Mouse (Mus musculus): ENCODE results near the gene Siva1. TPM values are rescaled to one million over a fixed set of nuclear protein-coding genes. Genes with fewer than 3 reads are reported as not detected.

Gene Siva1
- polyA plus RNA-seq, 1 experiment from 2014 or later: 222 TPM

DNA sequence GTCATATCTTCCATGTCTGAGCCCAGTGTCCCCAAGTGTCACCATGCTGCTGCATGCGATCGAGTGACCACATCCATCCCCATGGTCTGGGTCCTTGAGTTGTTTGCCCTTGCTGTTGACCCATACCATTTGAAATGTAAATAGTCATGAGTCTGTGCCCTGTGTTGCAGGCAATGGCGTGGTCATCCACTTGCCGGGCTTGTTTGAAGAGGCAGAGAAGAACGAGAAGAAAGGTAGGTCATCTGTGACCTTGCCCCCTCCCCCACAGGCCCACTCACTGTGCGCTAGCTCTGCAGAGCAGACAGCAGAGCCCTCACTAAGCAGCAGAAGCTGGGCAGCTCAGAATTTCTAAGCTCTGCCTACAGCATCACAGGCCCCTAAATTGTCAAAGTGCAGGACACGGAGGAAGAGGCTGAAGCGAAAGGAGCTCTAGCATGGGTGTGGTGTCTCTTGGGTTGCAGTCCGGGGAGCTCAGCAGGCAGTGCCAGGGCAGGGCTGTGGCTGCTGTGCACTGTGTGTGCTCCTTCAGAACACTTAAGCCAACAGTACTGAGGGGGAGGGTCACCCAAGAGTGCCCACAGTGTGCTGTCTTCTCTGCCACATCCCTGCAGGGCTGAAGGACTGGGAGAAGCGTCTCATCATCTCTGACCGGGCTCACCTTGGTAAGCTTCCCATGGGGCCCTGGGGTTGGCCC lies 12.2 kb upstream of the Siva1 start:
- no peaks in the 10 kb centered on the region for H3K27me3 ChIP-seq (ENCODE audit: control insufficient read depth, insufficient read depth, low read length)
- H3K4me2 ChIP-seq (ENCODE audit: low read depth, low read length): no peak overlapping the region
- no peak overlapping the region for H3K27ac ChIP-seq (replicated peaks; ENCODE audit: low read depth, low read length)
- ATAC-seq (replicated peaks; ENCODE audit: insufficient number of reproducible peaks, low FRiP score, low TSS enrichment, low read depth): no peak
- H3K36me3 ChIP-seq (replicated peaks; ENCODE audit: control insufficient read depth, insufficient read depth, low read depth, low read length): no peaks in the 10 kb centered on the region
- no peaks in the 10 kb centered on the region for H3K9me3 ChIP-seq (replicated peaks; ENCODE audit: control insufficient read depth, low read length)
- H3K4me3 ChIP-seq (ENCODE audit: low read depth, low read length): no peak overlapping the region
- DNase-seq (ENCODE audit: low spot score): no peak
- H3K4me1 ChIP-seq (ENCODE audit: control insufficient read depth, insufficient read depth, low read length): peaks cover 3% of the 10 kb centered on the region
- H3K9ac ChIP-seq (replicated peaks; ENCODE audit: low read length): no peak overlapping the region
- WGBS: 77% methylated on average over 11 of the region's 11 CpGs

DNA sequence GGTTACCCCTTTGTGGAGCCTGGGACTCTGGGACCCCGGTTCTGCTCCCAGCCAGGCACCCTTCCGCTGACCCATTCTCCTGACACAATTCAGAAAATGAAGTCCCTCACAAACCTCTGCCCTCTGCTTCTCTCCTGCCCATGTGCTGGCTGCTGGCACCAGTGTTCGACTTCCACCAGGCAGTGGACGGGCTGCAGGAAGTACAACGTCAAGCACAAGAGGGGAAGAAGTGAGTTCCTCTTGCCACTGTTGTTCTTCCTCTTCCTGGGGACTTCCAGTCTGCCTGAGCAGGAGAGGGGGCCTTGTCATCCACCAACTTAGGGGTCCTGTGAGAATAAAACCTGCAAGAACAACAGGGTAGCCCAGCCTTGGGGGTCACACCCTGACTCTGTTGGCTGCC lies 11.6 kb upstream of the Siva1 start:
- H3K27ac ChIP-seq (replicated peaks; ENCODE audit: low read depth, low read length): no peak overlapping the region
- DNase-seq (ENCODE audit: low spot score): no peak
- no peaks in the 10 kb centered on the region for H3K36me3 ChIP-seq (replicated peaks; ENCODE audit: control insufficient read depth, insufficient read depth, low read depth, low read length)
- H3K27me3 ChIP-seq (ENCODE audit: control insufficient read depth, insufficient read depth, low read length): no peaks in the 10 kb centered on the region
- H3K9me3 ChIP-seq (replicated peaks; ENCODE audit: control insufficient read depth, low read length): no peaks in the 10 kb centered on the region
- no peak overlapping the region for H3K4me3 ChIP-seq (ENCODE audit: low read depth, low read length)
- WGBS: 76% methylated on average over 5 of the region's 5 CpGs
- H3K4me1 ChIP-seq (ENCODE audit: control insufficient read depth, insufficient read depth, low read length): peaks cover 3% of the 10 kb centered on the region
- no peak overlapping the region for H3K4me2 ChIP-seq (ENCODE audit: low read depth, low read length)
- H3K9ac ChIP-seq (replicated peaks; ENCODE audit: low read length): no peak overlapping the region
- no peak for ATAC-seq (replicated peaks; ENCODE audit: insufficient number of reproducible peaks, low FRiP score, low TSS enrichment, low read depth)

DNA sequence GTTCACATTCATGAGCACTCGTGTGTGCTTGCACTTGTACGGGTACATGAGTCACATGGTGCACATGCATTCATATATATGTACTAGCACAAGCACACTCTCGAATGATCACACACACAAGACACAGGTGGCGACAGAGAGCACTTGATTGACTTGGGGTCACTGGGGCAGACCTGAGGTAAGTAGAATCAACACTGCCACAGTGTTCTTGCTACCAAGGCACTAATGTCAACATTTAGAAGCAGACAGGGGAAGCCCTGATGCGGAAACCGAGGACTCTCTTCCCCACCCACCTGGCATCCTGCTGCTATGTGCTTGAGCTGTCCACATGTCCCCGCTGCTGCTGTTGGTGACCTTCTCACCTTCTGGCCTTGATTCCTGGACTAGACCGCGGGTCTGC lies 10.8 kb upstream of the Siva1 start:
- Histone ChIP-seq H3K4me1 (ENCODE audit: control insufficient read depth, insufficient read depth, low read length) (peaks cover 3% of the 10 kb centered on the region), H3K4me2 (ENCODE audit: low read depth, low read length) (no peak overlapping the region), H3K9me3 (replicated peaks; ENCODE audit: control insufficient read depth, low read length) (no peaks in the 10 kb centered on the region), H3K36me3 (replicated peaks; ENCODE audit: control insufficient read depth, insufficient read depth, low read depth, low read length) (no peaks in the 10 kb centered on the region), H3K9ac (replicated peaks; ENCODE audit: low read length) (no peak overlapping the region), H3K27ac (replicated peaks; ENCODE audit: low read depth, low read length) (no peak overlapping the region), H3K27me3 (ENCODE audit: control insufficient read depth, insufficient read depth, low read length) (no peaks in the 10 kb centered on the region), H3K4me3 (ENCODE audit: low read depth, low read length) (no peak overlapping the region)
- WGBS: 63% methylated on average over 9 of the region's 9 CpGs
- DNase-seq (ENCODE audit: low spot score) (no peak), ATAC-seq (replicated peaks; ENCODE audit: insufficient number of reproducible peaks, low FRiP score, low TSS enrichment, low read depth) (no peak)

DNA sequence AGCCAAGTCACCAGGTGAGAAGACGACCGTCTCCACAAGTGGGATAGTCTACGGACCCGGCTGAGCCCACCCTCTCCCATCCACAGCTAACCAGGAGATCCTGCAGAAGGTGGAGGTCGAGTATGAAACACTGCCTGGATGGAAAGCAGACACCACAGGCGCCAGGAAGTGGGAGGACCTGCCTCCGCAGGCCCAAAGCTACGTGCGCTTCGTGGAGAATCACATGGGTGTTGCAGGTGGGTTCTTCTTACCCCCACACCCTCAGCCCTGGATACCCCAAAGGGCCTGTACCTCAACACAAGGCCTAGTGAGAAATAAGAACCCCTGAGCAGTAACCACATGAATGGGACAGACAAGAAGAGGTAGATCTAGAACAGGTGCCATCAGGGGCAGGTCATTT lies 5.0 kb upstream of the Siva1 start:
- DNase-seq (ENCODE audit: low spot score): no peak
- no peaks in the 10 kb centered on the region for H3K4me1 ChIP-seq (ENCODE audit: control insufficient read depth, insufficient read depth, low read length)
- H3K9ac ChIP-seq (replicated peaks; ENCODE audit: low read length): no peak overlapping the region
- H3K4me2 ChIP-seq (ENCODE audit: low read depth, low read length): no peak overlapping the region
- no peaks in the 10 kb centered on the region for H3K36me3 ChIP-seq (replicated peaks; ENCODE audit: control insufficient read depth, insufficient read depth, low read depth, low read length)
- H3K9me3 ChIP-seq (replicated peaks; ENCODE audit: control insufficient read depth, low read length): no peaks in the 10 kb centered on the region
- no peaks in the 10 kb centered on the region for H3K27me3 ChIP-seq (ENCODE audit: control insufficient read depth, insufficient read depth, low read length)
- 87% methylated on average over 10 of the region's 10 CpGs for WGBS
- no peak for ATAC-seq (replicated peaks; ENCODE audit: insufficient number of reproducible peaks, low FRiP score, low TSS enrichment, low read depth)
- H3K27ac ChIP-seq (replicated peaks; ENCODE audit: low read depth, low read length): no peak overlapping the region
- H3K4me3 ChIP-seq (ENCODE audit: low read depth, low read length): no peak overlapping the region

DNA sequence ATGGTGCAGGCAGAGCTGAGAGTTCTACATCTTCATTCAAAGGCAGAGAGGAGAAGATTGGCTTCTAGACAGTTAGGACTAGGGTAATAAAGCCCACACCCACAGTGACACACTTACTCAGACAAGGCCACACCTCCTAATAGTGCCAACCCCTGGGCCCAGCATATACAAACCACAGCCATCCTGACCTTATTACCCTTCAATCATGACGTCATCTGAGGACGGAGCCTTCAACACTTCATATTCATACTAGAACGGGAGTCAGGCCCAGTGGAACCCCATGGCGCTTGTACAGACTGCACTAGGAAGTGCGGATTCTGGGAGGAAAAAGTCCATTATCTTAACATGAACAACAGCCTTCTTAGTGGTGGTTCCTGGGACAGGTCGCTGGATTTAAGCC lies 1.4 kb upstream of the Siva1 start:
- Histone ChIP-seq H3K9me3 (replicated peaks; ENCODE audit: control insufficient read depth, low read length) (no peaks in the 10 kb centered on the region), H3K36me3 (replicated peaks; ENCODE audit: control insufficient read depth, insufficient read depth, low read depth, low read length) (peaks cover 3% of the 10 kb centered on the region; the same call in 1 of the 2 replicates), H3K27me3 (ENCODE audit: control insufficient read depth, insufficient read depth, low read length) (no peaks in the 10 kb centered on the region), H3K4me1 (ENCODE audit: control insufficient read depth, insufficient read depth, low read length) (peaks cover 3% of the 10 kb centered on the region; the same call in 1 of the 2 replicates), H3K4me2 (ENCODE audit: low read depth, low read length) (no peak overlapping the region), H3K27ac (replicated peaks; ENCODE audit: low read depth, low read length) (no peak overlapping the region), H3K4me3 (ENCODE audit: low read depth, low read length) (no peak overlapping the region), H3K9ac (replicated peaks; ENCODE audit: low read length) (no peak overlapping the region)
- no peak for DNase-seq (ENCODE audit: low spot score)
- 90% methylated on average over 6 of the region's 6 CpGs for WGBS
- ATAC-seq (replicated peaks; ENCODE audit: insufficient number of reproducible peaks, low FRiP score, low TSS enrichment, low read depth): no peak

DNA sequence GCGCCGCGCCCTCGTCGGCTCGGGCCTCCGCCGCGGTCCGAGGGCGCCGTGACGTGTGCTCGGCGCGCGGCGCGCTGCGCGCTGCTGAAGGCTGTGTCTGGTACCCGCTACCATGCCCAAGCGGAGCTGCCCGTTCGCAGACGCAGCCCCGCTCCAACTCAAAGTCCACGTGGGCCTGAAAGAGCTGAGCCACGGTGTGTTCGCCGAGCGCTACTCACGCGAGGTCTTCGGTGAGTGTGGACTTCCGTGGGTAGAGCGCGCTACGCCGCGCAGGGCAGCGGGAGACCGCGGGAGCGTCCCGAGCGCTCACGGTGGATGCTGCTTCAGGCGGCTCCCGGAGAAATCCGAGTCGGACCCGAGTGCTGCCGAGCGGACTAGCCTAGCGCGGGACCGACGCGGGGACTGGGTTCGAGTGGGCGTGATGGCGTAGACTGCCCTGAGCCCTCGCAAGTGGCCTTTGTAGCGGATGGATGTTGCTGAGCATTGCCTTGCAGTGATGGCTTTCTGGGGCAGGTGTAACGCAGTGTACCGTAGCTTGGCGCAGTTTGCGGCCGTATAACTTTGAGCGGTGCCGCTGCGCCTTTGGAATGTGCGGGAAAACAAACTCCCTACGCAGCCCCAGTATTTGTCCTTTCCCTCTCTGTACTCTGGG lies 502 bp downstream of the Siva1 start:
- Histone ChIP-seq H3K27ac (replicated peaks; ENCODE audit: low read depth, low read length) (peak overlapping the region; percentile 72), H3K4me2 (ENCODE audit: low read depth, low read length) (peak overlapping the region; percentile 81), H3K9ac (replicated peaks; ENCODE audit: low read length) (peak overlapping the region; percentile 77), H3K36me3 (replicated peaks; ENCODE audit: control insufficient read depth, insufficient read depth, low read depth, low read length) (peaks cover 5% of the 10 kb centered on the region; the same call in 1 of the 2 replicates), H3K9me3 (replicated peaks; ENCODE audit: control insufficient read depth, low read length) (no peaks in the 10 kb centered on the region), H3K4me1 (ENCODE audit: control insufficient read depth, insufficient read depth, low read length) (peaks cover 3% of the 10 kb centered on the region; the same call in 1 of the 2 replicates), H3K27me3 (ENCODE audit: control insufficient read depth, insufficient read depth, low read length) (no peaks in the 10 kb centered on the region), H3K4me3 (ENCODE audit: low read depth, low read length) (peak overlapping the region; percentile 70)
- no peak; the same call in 1 of the 2 replicates for ATAC-seq (replicated peaks; ENCODE audit: insufficient number of reproducible peaks, low FRiP score, low TSS enrichment, low read depth)
- under 1% methylated on average over 75 of the region's 75 CpGs for WGBS
- peak; percentile 61 for DNase-seq (ENCODE audit: low spot score)

DNA sequence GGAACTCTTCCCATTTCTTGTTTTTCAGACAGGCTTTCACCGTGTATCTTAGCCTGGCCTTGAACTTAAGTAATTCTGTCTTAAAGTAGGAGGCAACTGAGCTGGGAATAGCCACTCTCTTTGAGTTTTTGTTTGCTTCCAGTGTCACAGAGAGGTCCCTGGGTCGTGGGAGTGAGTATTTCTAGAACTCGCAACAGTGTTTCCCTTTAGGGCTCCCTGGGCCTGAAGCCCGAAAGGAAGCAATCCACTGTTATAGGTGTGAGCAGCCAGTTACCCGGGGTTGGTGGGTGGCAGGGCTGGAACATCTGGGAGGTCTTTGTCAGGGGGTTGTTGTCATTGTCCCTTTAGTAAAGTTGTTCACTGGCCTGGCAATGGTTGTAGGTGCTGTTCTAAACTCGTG lies 1.7 kb downstream of the Siva1 start:
- H3K36me3 ChIP-seq (replicated peaks; ENCODE audit: control insufficient read depth, insufficient read depth, low read depth, low read length): peaks cover 5% of the 10 kb centered on the region; the same call in 1 of the 2 replicates
- DNase-seq (ENCODE audit: low spot score) (no peak), ATAC-seq (replicated peaks; ENCODE audit: insufficient number of reproducible peaks, low FRiP score, low TSS enrichment, low read depth) (no peak)
- H3K9me3 ChIP-seq (replicated peaks; ENCODE audit: control insufficient read depth, low read length): no peaks in the 10 kb centered on the region
- no peak overlapping the region for H3K27ac ChIP-seq (replicated peaks; ENCODE audit: low read depth, low read length)
- peak overlapping the region; percentile 70 for H3K4me3 ChIP-seq (ENCODE audit: low read depth, low read length)
- peak overlapping the region; percentile 81 for H3K4me2 ChIP-seq (ENCODE audit: low read depth, low read length)
- peak overlapping the region; percentile 77 for H3K9ac ChIP-seq (replicated peaks; ENCODE audit: low read length)
- 62% methylated on average over 6 of the region's 6 CpGs for WGBS
- peaks cover 3% of the 10 kb centered on the region; the same call in 1 of the 2 replicates for H3K4me1 ChIP-seq (ENCODE audit: control insufficient read depth, insufficient read depth, low read length)
- no peaks in the 10 kb centered on the region for H3K27me3 ChIP-seq (ENCODE audit: control insufficient read depth, insufficient read depth, low read length)

DNA sequence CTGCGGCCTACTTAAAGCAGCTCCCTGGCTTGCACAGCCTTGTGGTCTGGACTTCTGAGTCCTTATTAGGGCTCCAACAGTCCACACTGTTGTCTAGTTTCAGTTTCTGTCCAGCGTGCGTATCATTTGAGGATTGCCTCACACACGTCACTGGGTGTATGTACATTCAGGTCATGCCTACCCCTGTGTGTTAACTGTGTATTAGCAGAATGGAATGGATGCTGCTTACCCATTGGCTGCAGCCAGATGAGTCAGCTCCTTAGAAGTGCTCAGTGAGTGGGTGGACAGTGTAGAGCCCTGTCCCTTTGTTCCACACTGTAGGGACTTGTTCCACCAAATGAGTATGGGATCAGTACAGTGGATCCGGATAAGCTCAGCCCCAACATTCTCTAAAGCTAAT lies 3.6 kb downstream of the Siva1 start:
- peaks cover 5% of the 10 kb centered on the region; the same call in 1 of the 2 replicates for H3K36me3 ChIP-seq (replicated peaks; ENCODE audit: control insufficient read depth, insufficient read depth, low read depth, low read length)
- DNase-seq (ENCODE audit: low spot score) (no peak), ATAC-seq (replicated peaks; ENCODE audit: insufficient number of reproducible peaks, low FRiP score, low TSS enrichment, low read depth) (no peak)

More for the DNA sequence above, 3.6 kb downstream of the Siva1 start:
- Histone ChIP-seq H3K9me3 (replicated peaks; ENCODE audit: control insufficient read depth, low read length) (no peaks in the 10 kb centered on the region), H3K27ac (replicated peaks; ENCODE audit: low read depth, low read length) (no peak overlapping the region), H3K4me2 (ENCODE audit: low read depth, low read length) (no peak overlapping the region), H3K4me1 (ENCODE audit: control insufficient read depth, insufficient read depth, low read length) (peaks cover 3% of the 10 kb centered on the region; the same call in 1 of the 2 replicates), H3K27me3 (ENCODE audit: control insufficient read depth, insufficient read depth, low read length) (no peaks in the 10 kb centered on the region), H3K4me3 (ENCODE audit: low read depth, low read length) (no peak overlapping the region), H3K9ac (replicated peaks; ENCODE audit: low read length) (no peak overlapping the region)
- WGBS: 95% methylated on average over 5 of the region's 5 CpGs

All from embryonic facial prominence, embryonic 11.5 days (tissue).